Mouse (Mus musculus) G1E-ER4 (cell line): ENCODE data around the gene Rnf169. TPM values are rescaled to one million over a fixed set of nuclear protein-coding genes. Genes with fewer than 3 reads are reported as not detected.

Experiments
- GATA1 ChIP-seq: IDR thresholded peaks from one replicate; pipeline ENCODE4 v1.8.0; 2012; ENCODE audit warnings: low read length, inconsistent platforms
- polyA plus RNA-seq: library from polyadenylated mRNA; stranded (reverse); fragments of >175 nt; gene quantifications from 2 replicates; pipeline ENCODE4 v1.2.3, GENCODE M21; 2012

Gene Rnf169
- polyA plus RNA-seq, 1 experiment: 3.2 TPM

DNA sequence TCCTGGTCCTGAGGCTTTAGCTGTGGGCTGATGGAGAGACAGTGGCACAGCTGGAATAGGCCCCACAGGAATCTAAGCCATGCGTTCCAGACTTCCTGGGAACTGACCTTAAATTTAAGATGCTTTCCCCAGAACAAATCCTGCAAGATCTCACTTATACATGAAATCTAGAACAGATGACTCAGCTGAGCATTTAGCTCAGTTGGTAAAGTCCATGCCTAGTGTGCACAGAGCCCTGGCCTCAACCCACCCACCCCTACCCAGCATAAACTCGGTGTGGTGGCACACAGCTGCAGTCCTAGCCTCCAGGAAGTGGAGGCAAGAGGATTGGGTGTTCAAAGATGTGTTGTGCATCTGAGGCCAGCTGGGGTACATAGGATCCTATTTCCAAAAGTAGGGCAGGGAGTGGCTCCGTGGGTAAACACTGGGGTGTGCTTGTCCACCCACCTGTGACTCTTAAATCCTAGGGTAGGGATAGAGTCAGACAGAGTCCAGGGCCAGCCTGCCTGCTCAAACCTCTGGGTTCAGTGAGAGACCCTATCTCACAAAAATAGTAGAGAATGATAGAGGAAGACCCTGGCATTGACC, 90.0 kb downstream of the Rnf169 start:
- no peak for TF ChIP-seq GATA1

DNA sequence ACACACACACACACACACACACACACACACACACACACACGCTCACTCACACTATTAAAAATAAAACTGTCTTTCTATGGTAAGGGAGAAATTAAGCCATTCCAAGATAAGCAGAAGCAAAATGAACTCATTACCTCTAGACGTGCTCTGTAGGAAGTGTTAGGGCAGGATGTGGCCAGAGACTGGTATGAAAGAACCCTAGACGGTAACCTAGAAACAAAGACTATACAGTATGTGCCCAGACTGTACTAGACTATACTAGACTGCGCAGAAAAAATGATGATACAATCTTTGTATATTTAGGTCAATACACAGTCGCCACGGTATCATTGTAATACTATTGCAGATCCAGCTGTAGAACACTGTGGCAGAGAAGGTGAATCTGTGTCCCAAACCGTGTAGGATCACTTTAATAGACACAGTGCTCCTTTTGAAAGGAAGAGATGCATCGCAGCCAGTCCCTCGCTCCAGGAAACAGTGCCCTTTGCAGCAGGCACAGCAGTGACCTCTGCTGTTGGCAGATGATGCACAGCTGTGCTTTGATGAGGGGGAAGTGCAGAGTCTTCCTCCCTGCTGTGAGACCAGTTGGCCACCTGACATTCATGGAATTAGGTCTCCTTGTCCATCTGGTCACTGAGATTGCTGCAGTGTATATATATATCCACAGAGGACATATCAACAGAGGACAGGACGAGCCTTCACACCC, 90.9 kb downstream of the Rnf169 start:
- no peak for TF ChIP-seq GATA1

DNA sequence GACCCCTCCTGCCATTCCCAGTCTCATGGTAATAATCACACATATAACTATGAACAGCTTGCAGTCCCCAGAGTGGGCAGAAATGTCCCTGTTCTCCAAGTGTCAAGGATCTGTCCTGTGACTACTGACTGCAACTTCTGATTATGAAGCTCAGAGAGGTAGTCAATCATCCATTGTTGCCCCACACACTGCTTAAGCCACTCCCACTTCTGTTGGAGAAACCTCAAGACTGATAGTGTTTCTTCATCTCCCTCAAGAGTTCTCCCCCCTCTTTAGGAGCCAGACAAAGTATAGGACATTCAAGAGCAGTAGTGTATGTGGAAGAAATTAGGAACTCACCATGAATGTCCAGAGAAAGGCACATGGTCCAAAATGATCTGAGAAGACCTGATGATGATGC, 92.5 kb downstream of the Rnf169 start:
- no peak for TF ChIP-seq GATA1

DNA sequence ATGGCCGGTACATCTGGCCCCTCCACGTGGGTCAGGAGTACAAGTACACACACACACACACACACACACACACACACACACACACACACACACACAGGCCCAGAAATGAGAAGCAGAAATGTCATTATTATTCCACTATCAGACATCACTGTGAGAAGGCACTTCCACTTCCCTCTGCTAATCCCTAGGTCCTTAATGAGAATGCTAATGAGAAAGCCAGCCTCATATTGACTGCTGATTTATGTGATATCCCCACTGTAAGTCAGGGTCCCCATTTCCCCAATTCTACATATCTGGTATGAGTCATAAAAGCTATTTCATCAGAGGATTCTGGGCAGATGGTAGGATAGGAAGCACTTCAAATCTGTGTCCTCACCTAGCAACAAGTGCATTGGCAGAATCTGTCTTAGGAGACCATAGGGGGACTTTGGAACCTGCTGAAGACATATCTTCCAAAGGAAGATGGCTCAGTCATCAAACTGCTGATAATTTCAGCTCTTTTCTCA, 93.0 kb downstream of the Rnf169 start:
- TF ChIP-seq GATA1: no peak

DNA sequence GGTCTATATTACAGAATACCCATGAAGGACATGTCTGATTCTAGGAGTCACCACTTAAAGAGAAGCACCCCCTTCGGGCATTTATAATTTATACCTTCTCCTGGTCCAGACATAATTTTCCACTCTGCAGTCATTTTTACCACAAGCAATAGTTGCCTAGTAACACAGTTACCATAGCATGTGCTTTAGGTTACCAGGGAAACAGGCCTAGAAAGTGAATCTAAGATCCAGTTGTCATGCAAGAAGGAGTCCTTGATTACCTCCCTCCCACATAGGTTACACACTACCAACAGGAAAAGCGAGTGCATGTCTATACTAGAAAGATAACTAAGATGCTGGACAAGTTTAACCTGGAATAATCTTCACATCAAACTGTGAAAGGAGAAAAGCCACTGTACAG, 102.0 kb downstream of the Rnf169 start:
- no peak for TF ChIP-seq GATA1

DNA sequence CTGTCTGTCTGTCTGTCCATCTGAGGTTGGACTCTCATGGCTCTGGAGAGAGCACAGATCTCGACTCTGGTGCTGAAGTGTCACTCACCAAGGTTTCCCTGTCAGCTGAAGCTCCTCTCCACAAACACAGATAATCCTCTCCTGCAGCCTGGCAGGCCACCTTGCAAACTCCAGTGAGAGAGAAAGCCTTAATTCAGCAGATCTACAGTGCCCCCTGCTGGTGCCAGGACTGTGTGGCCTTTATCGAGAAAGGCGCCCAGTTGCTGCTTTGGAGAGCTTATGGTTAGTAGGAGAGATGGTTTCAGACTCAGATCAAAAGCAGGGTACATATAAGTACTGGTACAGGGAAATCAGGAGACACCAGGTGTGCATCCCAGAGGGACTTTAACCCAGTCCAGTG, 103.9 kb downstream of the Rnf169 start:
- TF ChIP-seq GATA1: no peak

DNA sequence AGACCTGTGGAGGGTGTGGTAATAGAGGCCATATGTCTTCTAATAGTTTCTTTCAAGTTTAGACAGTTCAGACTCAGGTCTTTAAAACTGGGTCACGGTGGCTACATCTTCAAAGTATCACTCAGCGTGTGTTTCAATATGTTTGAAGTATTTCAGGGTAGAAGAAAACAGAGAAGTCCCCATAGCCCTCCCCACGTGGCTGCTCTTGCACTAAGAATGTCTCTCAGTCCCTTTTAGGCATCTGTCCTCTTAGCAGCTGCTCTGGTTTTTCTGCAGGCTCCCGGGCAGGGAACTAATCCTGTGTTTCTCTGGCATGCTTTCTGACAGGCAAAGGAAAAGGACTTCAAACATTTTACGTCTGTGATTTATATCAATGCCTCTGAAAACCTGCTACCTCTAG, 104.4 kb downstream of the Rnf169 start:
- TF ChIP-seq GATA1: no peak

DNA sequence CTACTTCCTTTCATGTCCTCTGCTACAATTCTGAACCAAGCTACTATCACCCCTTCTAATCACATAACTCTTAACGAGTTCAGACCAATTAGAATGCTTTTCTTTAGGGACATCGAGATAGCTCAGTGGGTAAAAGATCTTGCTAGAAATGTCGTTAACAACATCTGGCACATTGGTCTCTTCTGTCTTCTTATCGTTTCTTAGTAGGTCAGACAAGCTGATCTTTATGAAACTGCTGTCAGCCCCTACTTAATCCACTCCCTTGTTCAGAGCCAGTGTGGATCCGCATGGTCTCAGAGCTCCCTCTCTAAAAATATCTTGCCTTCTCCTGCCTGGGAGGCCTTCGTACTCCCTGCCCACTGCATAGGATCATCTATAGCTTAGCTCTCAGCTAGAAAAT, 106.3 kb downstream of the Rnf169 start:
- no peak for TF ChIP-seq GATA1

Other genes starting within 250 kb of the Rnf169 start
- gene Olfr521, start 216.9 kb downstream of the Rnf169 start, polyA plus RNA-seq: not detected in 2 replicates
- gene Neu3, start 152.0 kb downstream of the Rnf169 start, polyA plus RNA-seq: 3.1 and 3.2 TPM in 2 replicates
- 0.06 and 0.16 TPM in 2 replicates for gene Xrra1, start 121.3 kb downstream of the Rnf169 start, polyA plus RNA-seq
- gene Spcs2, start 117.0 kb downstream of the Rnf169 start, polyA plus RNA-seq: 73.1 and 122 TPM in 2 replicates
- not detected in 2 replicates for gene Chrdl2, start 25.7 kb upstream of the Rnf169 start, polyA plus RNA-seq
- gene Pold3, start 141.1 kb upstream of the Rnf169 start, polyA plus RNA-seq: 8.5 and 10.4 TPM in 2 replicates
- gene Lipt2, start 178.8 kb upstream of the Rnf169 start, polyA plus RNA-seq: 8.4 and 11.0 TPM in 2 replicates
- 1.1 and 1.7 TPM in 2 replicates for gene Kcne3, start 196.1 kb upstream of the Rnf169 start, polyA plus RNA-seq
- 19.5 and 24.7 TPM in 2 replicates for gene Pgm2l1, start 246.9 kb upstream of the Rnf169 start, polyA plus RNA-seq